In the genomic region with DNA sequence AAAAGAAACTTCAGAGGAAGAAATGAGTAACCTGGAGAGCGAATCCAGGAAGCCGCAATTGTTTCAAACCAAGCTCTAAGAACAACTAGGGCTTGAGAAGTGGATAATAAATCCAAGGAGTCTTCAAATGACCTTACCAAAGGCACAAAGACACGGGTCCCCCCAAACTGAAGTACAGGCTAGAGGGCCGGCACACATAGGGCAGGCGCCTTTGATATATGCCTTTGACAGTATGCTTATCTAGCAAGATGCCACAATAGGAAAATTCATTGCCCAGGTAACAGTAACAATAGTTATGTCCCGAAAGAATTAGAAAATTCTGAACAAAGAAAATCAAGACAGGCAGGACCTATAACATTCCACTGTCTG, we compare ENCODE assay signal across 9 mouse cellular contexts. TPM values are rescaled to one million over a fixed set of nuclear protein-coding genes. Genes with fewer than 3 reads are reported as not detected.
A peak's percentile ranks its signal among the peaks of the same experiment; 100 is the strongest.
DNase-seq lines count a peak whose midpoint lies in the region; ATAC-seq and TF ChIP-seq lines count a peak whose summit lies in the region.
"Had no signal": no experiment of that assay in that cellular context is flagged by ENCODE, and none has a peak within 500 bp of the region (broad histone marks: within the 10 kb centered on the region; RNA-seq: fewer than 3 reads in every experiment).

No protein-coding gene starts in this region.

- H3K4me3 ChIP-seq in erythroblast, embryonic 14.5 days (replicated peaks) = peak overlapping the region; percentile 91
- peak overlapping the region; percentile 77; the same call in 1 of the 2 replicates for H3K4me3 ChIP-seq in stomach, embryonic 14.5 days (ENCODE audit: low read depth, low read length)
- H3K4me3 ChIP-seq in stomach, postnatal 0 days (ENCODE audit: low read depth, low read length) = no peak overlapping the region; the same call in 1 of the 2 replicates
- peak overlapping the region; percentile 91; the same call in 1 of the 2 replicates for H3K4me3 ChIP-seq in limb, embryonic 15.5 days
- H3K4me3 ChIP-seq in stomach, embryonic 15.5 days (replicated peaks) = peak overlapping the region; percentile 95; the same call in 1 of the 2 replicates

- no peak overlapping the region for H3K9ac ChIP-seq in stomach, embryonic 14.5 days (replicated peaks; ENCODE audit: low read depth, low read length)
- no peak overlapping the region for H3K9ac ChIP-seq in stomach, postnatal 0 days (ENCODE audit: low read length)
- H3K9ac ChIP-seq in limb, embryonic 15.5 days = no peak overlapping the region
- H3K9ac ChIP-seq in stomach, embryonic 15.5 days = no peak overlapping the region

- no peak for TF ChIP-seq EP300 in stomach, postnatal 0 days (optimal IDR thresholded peaks at IDR 0.05)

- H3K4me2 ChIP-seq in stomach, embryonic 14.5 days (replicated peaks; ENCODE audit: low read depth, low read length) = peak overlapping the region; percentile 26; the same call in 1 of the 2 replicates
- no peak overlapping the region for H3K4me2 ChIP-seq in stomach, postnatal 0 days (replicated peaks; ENCODE audit: low read depth)
- peak overlapping the region; percentile 65; the same call in 1 of the 2 replicates for H3K4me2 ChIP-seq in limb, embryonic 15.5 days
- peak overlapping the region; percentile 67; the same call in 1 of the 2 replicates for H3K4me2 ChIP-seq in stomach, embryonic 15.5 days

- H3K27ac ChIP-seq in stomach, embryonic 14.5 days (ENCODE audit: low read length) = no peak overlapping the region
- H3K27ac ChIP-seq in stomach, postnatal 0 days (replicated peaks) = no peak overlapping the region
- H3K27ac ChIP-seq in limb, embryonic 15.5 days = peak overlapping the region; percentile 19
- H3K27ac ChIP-seq in stomach, embryonic 15.5 days = no peak overlapping the region

- peaks cover 28% of the 10 kb centered on the region for H3K4me1 ChIP-seq in erythroblast, embryonic 14.5 days (ENCODE audit: control insufficient read depth)
- peaks cover 15% of the 10 kb centered on the region; the same call in 1 of the 2 replicates for H3K4me1 ChIP-seq in stomach, embryonic 14.5 days (ENCODE audit: control insufficient read depth, insufficient read depth, low read length)
- H3K4me1 ChIP-seq in stomach, postnatal 0 days (replicated peaks; ENCODE audit: control insufficient read depth, insufficient read depth) = no peaks in the 10 kb centered on the region
- peaks cover 25% of the 10 kb centered on the region for H3K4me1 ChIP-seq in limb, embryonic 15.5 days
- peaks cover 12% of the 10 kb centered on the region for H3K4me1 ChIP-seq in stomach, embryonic 15.5 days

- no peak for ATAC-seq in erythroblast, adult 5-6 weeks (replicated peaks; ENCODE audit: low FRiP score, poor library complexity, severe bottlenecking)
- ATAC-seq in stomach, embryonic 14.5 days (ENCODE audit: insufficient number of reproducible peaks, insufficient read depth, low FRiP score, low read depth) = no peak
- ATAC-seq in stomach, postnatal 0 days (ENCODE audit: low FRiP score, low TSS enrichment) = no peak
- ATAC-seq in limb, embryonic 15.5 days (ENCODE audit: insufficient number of reproducible peaks, low FRiP score, low TSS enrichment, low read depth) = no peak
- no peak for ATAC-seq in stomach, embryonic 15.5 days (ENCODE audit: insufficient read depth, low FRiP score, low read depth)

- no peaks in the 10 kb centered on the region for H3K27me3 ChIP-seq in erythroblast, embryonic 14.5 days (ENCODE audit: control insufficient read depth)
- no peaks in the 10 kb centered on the region for H3K27me3 ChIP-seq in stomach, embryonic 14.5 days (ENCODE audit: control insufficient read depth, insufficient read depth, low read length)
- H3K27me3 ChIP-seq in stomach, postnatal 0 days (ENCODE audit: control insufficient read depth, insufficient read depth, low read length) = no peaks in the 10 kb centered on the region
- no peaks in the 10 kb centered on the region for H3K27me3 ChIP-seq in limb, embryonic 15.5 days
- H3K27me3 ChIP-seq in stomach, embryonic 15.5 days (replicated peaks) = no peaks in the 10 kb centered on the region

- no peaks in the 10 kb centered on the region for H3K9me3 ChIP-seq in erythroblast, embryonic 14.5 days (ENCODE audit: control insufficient read depth, low read length)
- H3K9me3 ChIP-seq in stomach, embryonic 14.5 days (ENCODE audit: control insufficient read depth, low read depth, low read length) = no peaks in the 10 kb centered on the region
- H3K9me3 ChIP-seq in stomach, postnatal 0 days (ENCODE audit: control insufficient read depth, low read length) = no peaks in the 10 kb centered on the region
- no peaks in the 10 kb centered on the region for H3K9me3 ChIP-seq in limb, embryonic 15.5 days
- H3K9me3 ChIP-seq in stomach, embryonic 15.5 days = no peaks in the 10 kb centered on the region

- no peak for DNase-seq in stomach, postnatal 0 days (ENCODE audit: low spot score)
- no peak for DNase-seq in yolk sac, embryonic 10.5 days (ENCODE audit: low spot score)
- DNase-seq in layer of hippocampus, postnatal 36 days = no peak

- WGBS in stomach, embryonic 14.5 days = 63% methylated on average over 6 of the region's 6 CpGs
- WGBS in stomach, postnatal 0 days = 58% methylated on average over 6 of the region's 6 CpGs
- WGBS in limb, embryonic 15.5 days = 68% methylated on average over 6 of the region's 6 CpGs
- WGBS in stomach, embryonic 15.5 days = 65% methylated on average over 6 of the region's 6 CpGs

- peaks cover 24% of the 10 kb centered on the region for H3K36me3 ChIP-seq in erythroblast, embryonic 14.5 days (ENCODE audit: control insufficient read depth)
- peaks cover 8% of the 10 kb centered on the region; the same call in 1 of the 2 replicates for H3K36me3 ChIP-seq in stomach, embryonic 14.5 days (ENCODE audit: control insufficient read depth, insufficient read depth, low read length)
- H3K36me3 ChIP-seq in stomach, postnatal 0 days (ENCODE audit: control insufficient read depth, insufficient read depth, low read length) = no peaks in the 10 kb centered on the region
- H3K36me3 ChIP-seq in limb, embryonic 15.5 days = peaks cover 3% of the 10 kb centered on the region; the same call in 1 of the 2 replicates
- no peaks in the 10 kb centered on the region; the same call in 1 of the 2 replicates for H3K36me3 ChIP-seq in stomach, embryonic 15.5 days

- no peak for TF ChIP-seq CTCF in stomach, postnatal 0 days (IDR thresholded peaks at IDR 0.05; ENCODE audit: low read depth)

RNA-seq across cellular contexts. Expression of a gene that starts 0.4 kb away (rescaled TPM):
- polyA plus RNA-seq in erythroblast, embryonic 14.5 days (2012) = 0.79 and 0.87 TPM in 2 replicates
- total RNA-seq in erythroblast, adult 5-6 weeks (2015; ENCODE audit: low replicate concordance) = 53.2 and 57.5 TPM in 2 replicates
- total RNA-seq in erythroblast, adult 5-6 weeks (2017; ENCODE audit: low replicate concordance) = 71.4 and 102 TPM in 2 replicates
- 108 and 118 TPM in 2 replicates for polyA plus RNA-seq in stomach, embryonic 14.5 days (2014; fragmentation: Nextera tagmentation; extraction: Ambion mirVana)
- 103 and 111 TPM in 2 replicates for polyA plus RNA-seq in stomach, postnatal 0 days (2015; fragmentation: Nextera tagmentation; extraction: Ambion mirVana)
- polyA plus RNA-seq in limb, embryonic 15.5 days (2015; fragmentation: Nextera tagmentation; extraction: Ambion mirVana) = 92.4 and 93.2 TPM in 2 replicates
- polyA plus RNA-seq in stomach, embryonic 15.5 days (2015; fragmentation: Nextera tagmentation; extraction: Ambion mirVana) = 120 and 121 TPM in 2 replicates
- total RNA-seq in layer of hippocampus, postnatal 36 days (2021) = 10 to 100 TPM; 72.5 to 75.3 TPM

RNA-seq across cellular contexts. Expression of a gene that starts 25.4 kb away (rescaled TPM):
- polyA plus RNA-seq in erythroblast, embryonic 14.5 days (2012) = not detected in 2 replicates
- 0.77 TPM in 1 of 2 replicates, not detected in the other for total RNA-seq in erythroblast, adult 5-6 weeks (2015; ENCODE audit: low replicate concordance)
- not detected in 2 replicates for total RNA-seq in erythroblast, adult 5-6 weeks (2017; ENCODE audit: low replicate concordance)
- polyA plus RNA-seq in stomach, embryonic 14.5 days (2014; fragmentation: Nextera tagmentation; extraction: Ambion mirVana) = not detected in 2 replicates
- 0.08 and 0.15 TPM in 2 replicates for polyA plus RNA-seq in stomach, postnatal 0 days (2015; fragmentation: Nextera tagmentation; extraction: Ambion mirVana)
- polyA plus RNA-seq in limb, embryonic 15.5 days (2015; fragmentation: Nextera tagmentation; extraction: Ambion mirVana) = 0.14 and 0.16 TPM in 2 replicates
- not detected in 2 replicates for polyA plus RNA-seq in stomach, embryonic 15.5 days (2015; fragmentation: Nextera tagmentation; extraction: Ambion mirVana)
- total RNA-seq in layer of hippocampus, postnatal 36 days (2021) = under 1 TPM; 0.35 to 0.40 TPM
- polyA plus RNA-seq: lung, postnatal 0 days had no signal

RNA-seq across cellular contexts. Expression of a gene that starts 32.2 kb away (rescaled TPM):
- 0.20 and 0.24 TPM in 2 replicates for polyA plus RNA-seq in erythroblast, embryonic 14.5 days (2012)
- total RNA-seq in erythroblast, adult 5-6 weeks (2015; ENCODE audit: low replicate concordance) = 1.7 and 15.9 TPM in 2 replicates
- total RNA-seq in erythroblast, adult 5-6 weeks (2017; ENCODE audit: low replicate concordance) = 0.34 and 1.5 TPM in 2 replicates
- polyA plus RNA-seq in stomach, embryonic 14.5 days (2014; fragmentation: Nextera tagmentation; extraction: Ambion mirVana) = 23.4 and 25.9 TPM in 2 replicates
- polyA plus RNA-seq in stomach, postnatal 0 days (2015; fragmentation: Nextera tagmentation; extraction: Ambion mirVana) = 5.3 and 6.1 TPM in 2 replicates
- polyA plus RNA-seq in limb, embryonic 15.5 days (2015; fragmentation: Nextera tagmentation; extraction: Ambion mirVana) = 15.7 and 16.8 TPM in 2 replicates
- 12.8 and 13.2 TPM in 2 replicates for polyA plus RNA-seq in stomach, embryonic 15.5 days (2015; fragmentation: Nextera tagmentation; extraction: Ambion mirVana)
- 10 to 100 TPM; 63.2 to 63.8 TPM for total RNA-seq in layer of hippocampus, postnatal 36 days (2021)

Comparison
In these comparisons a context has a peak if more than half of its experiments do, and no peak if none do; other contexts are left out.
1. RNA of a gene that starts 0.4 kb away (polyA plus RNA-seq): 120 to 121 TPM in stomach, embryonic 15.5 days, 103 to 111 TPM in stomach, postnatal 0 days, 108 to 118 TPM in stomach, embryonic 14.5 days and 92.4 to 93.2 TPM in limb, embryonic 15.5 days; 0.79 to 0.87 TPM in erythroblast, embryonic 14.5 days; every median in the first group is over 10 times any median in the second.